Mouse (Mus musculus) forebrain, embryonic 14.5 days (tissue): ENCODE results near the gene Vav3. TPM values are rescaled to one million over a fixed set of nuclear protein-coding genes. Genes with fewer than 3 reads are reported as not detected.

Source experiments
- ATAC-seq: fragments of 200-750 bp; cut with Nextera tagmentation; 2 replicates; pipeline ENCODE4 v1.8.0; 2017; ENCODE audit warnings: mild to moderate bottlenecking, moderate library complexity
- DNase-seq: peaks from one replicate; pipeline ENCODE4 v3.0.0-alpha.2; 2015; ENCODE audit warnings: low spot score
- H3K27ac ChIP-seq: fragments of 300-500 bp; sonication (generic); 2 replicates; pipeline ENCODE4 v1.5.1; 2014; ENCODE audit warnings: low read depth, mild to moderate bottlenecking, control low read depth, low read length, moderate library complexity
- H3K27me3 ChIP-seq: fragments of 300-500 bp; sonication (generic); replicated peaks from 2 replicates; pipeline ENCODE4 v1.6.1; 2014; ENCODE audit warnings: low read length, control low read depth, mixed read lengths; ENCODE audit not compliant: control insufficient read depth, insufficient read depth
- H3K36me3 ChIP-seq: fragments of 300-500 bp; sonication (generic); 2 replicates; pipeline ENCODE4 v1.6.1; 2014; ENCODE audit warnings: low read length, control low read depth; ENCODE audit not compliant: control insufficient read depth, insufficient read depth
- H3K4me1 ChIP-seq: fragments of 300-500 bp; sonication (generic); 2 replicates; pipeline ENCODE4 v1.6.1; 2014; ENCODE audit warnings: antibody characterized with exemption, low read length, control low read depth; ENCODE audit not compliant: control insufficient read depth, insufficient read depth
- H3K4me2 ChIP-seq: fragments of 300-500 bp; sonication (generic); 2 replicates; pipeline ENCODE4 v1.6.1; 2014; ENCODE audit warnings: mild to moderate bottlenecking, control low read depth, low read length
- H3K4me3 ChIP-seq: fragments of 300-500 bp; sonication (generic); 2 replicates; pipeline ENCODE4 v1.5.1; 2014; ENCODE audit warnings: low read depth, low read length, control low read depth
- H3K9ac ChIP-seq: fragments of 300-500 bp; sonication (generic); 2 replicates; pipeline ENCODE4 v1.6.1; 2014; ENCODE audit warnings: mild to moderate bottlenecking, low read length, control low read depth, moderate library complexity
- H3K9me3 ChIP-seq: fragments of 300-500 bp; sonication (generic); replicated peaks from 2 replicates; pipeline ENCODE4 v1.6.1; 2016; ENCODE audit warnings: low read length, control low read depth, mixed read lengths; ENCODE audit not compliant: control insufficient read depth
- WGBS: fragments of 180-500 bp; shearing (Covaris S2); extraction: QIAGEN DNeasy Blood & Tissue Kit; methylation state at CpG from one replicate; pipeline ENCODE4 v1.1.7; 2014; 5-methylcytosine and 5-hydroxymethylcytosine counted together
- polyA plus RNA-seq: library from polyadenylated mRNA; unstranded; fragments of >200 nt; fragmentation: Nextera tagmentation; extraction: Ambion mirVana; gene quantifications from 2 replicates; pipeline ENCODE4 v1.2.1, GENCODE M21; 2014

The Vav3 gene
- polyA plus RNA-seq, 1 experiment from 2014 or later = 7.5 TPM

- H3K9ac ChIP-seq = no peak overlapping the region
- H3K36me3 ChIP-seq = no peaks in the 10 kb centered on the region
- no peak for DNase-seq
- no peaks in the 10 kb centered on the region for H3K27me3 ChIP-seq
- H3K4me2 ChIP-seq = no peak overlapping the region
- WGBS = 57% methylated on average over 3 of the region's 3 CpGs
- H3K4me3 ChIP-seq = no peak overlapping the region
- H3K9me3 ChIP-seq = no peaks in the 10 kb centered on the region
- no peaks in the 10 kb centered on the region for H3K4me1 ChIP-seq
- ATAC-seq = no peak
- H3K27ac ChIP-seq = no peak overlapping the region
These were observed 129.0 kb downstream of the Vav3 start for GRCm38 (mm10) chr3:109469465-109469864.

- Histone ChIP-seq H3K4me1 (no peaks in the 10 kb centered on the region), H3K9ac (no peak overlapping the region), H3K4me3 (no peak overlapping the region), H3K9me3 (no peaks in the 10 kb centered on the region), H3K27me3 (no peaks in the 10 kb centered on the region), H3K4me2 (no peak overlapping the region), H3K36me3 (no peaks in the 10 kb centered on the region), H3K27ac (no peak overlapping the region)
- ATAC-seq = no peak
- WGBS = 82% methylated on average over 1 of the region's 1 CpGs
- no peak for DNase-seq
These were observed 130.3 kb downstream of the Vav3 start for GRCm38 (mm10) chr3:109470651-109471255.

- Histone ChIP-seq H3K4me2 (no peak overlapping the region), H3K27ac (no peak overlapping the region), H3K9ac (no peak overlapping the region), H3K4me3 (no peak overlapping the region), H3K9me3 (no peaks in the 10 kb centered on the region), H3K36me3 (no peaks in the 10 kb centered on the region), H3K27me3 (no peaks in the 10 kb centered on the region), H3K4me1 (no peaks in the 10 kb centered on the region)
- WGBS = 86% methylated on average over 8 of the region's 8 CpGs
- ATAC-seq (no peak), DNase-seq (no peak)
These were observed 136.1 kb downstream of the Vav3 start for GRCm38 (mm10) chr3:109476521-109476920.

GRCm38 (mm10) chr3:109478297-109478696, 137.8 kb downstream of the Vav3 start:
- no peak overlapping the region for H3K27ac ChIP-seq
- DNase-seq (no peak), ATAC-seq (no peak)
- H3K9ac ChIP-seq = no peak overlapping the region
- no peaks in the 10 kb centered on the region for H3K36me3 ChIP-seq
- no peaks in the 10 kb centered on the region for H3K9me3 ChIP-seq
- H3K4me2 ChIP-seq = no peak overlapping the region
- no peak overlapping the region for H3K4me3 ChIP-seq
- H3K27me3 ChIP-seq = no peaks in the 10 kb centered on the region
- 88% methylated on average over 4 of the region's 4 CpGs for WGBS
- no peaks in the 10 kb centered on the region for H3K4me1 ChIP-seq

GRCm38 (mm10) chr3:109480625-109481024, 140.2 kb downstream of the Vav3 start:
- Histone ChIP-seq H3K9ac (no peak overlapping the region), H3K27ac (no peak overlapping the region), H3K9me3 (no peaks in the 10 kb centered on the region), H3K36me3 (no peaks in the 10 kb centered on the region), H3K4me3 (no peak overlapping the region), H3K4me2 (no peak overlapping the region), H3K27me3 (no peaks in the 10 kb centered on the region), H3K4me1 (no peaks in the 10 kb centered on the region)
- WGBS = 85% methylated on average over 2 of the region's 2 CpGs
- ATAC-seq (no peak), DNase-seq (no peak)

- Histone ChIP-seq H3K9me3 (no peaks in the 10 kb centered on the region), H3K4me1 (0 out of 2 replicates have a peak, but pooled peaks cover 4% of the 10 kb centered on the region), H3K4me3 (no peak overlapping the region), H3K9ac (no peak overlapping the region), H3K4me2 (no peak overlapping the region), H3K27me3 (no peaks in the 10 kb centered on the region), H3K27ac (no peak overlapping the region), H3K36me3 (no peaks in the 10 kb centered on the region)
- ATAC-seq = no peak
- DNase-seq = no peak
- WGBS = 80% methylated on average over 3 of the region's 3 CpGs
These were observed 146.3 kb downstream of the Vav3 start for GRCm38 (mm10) chr3:109486786-109487185.

- Histone ChIP-seq H3K9ac (no peak overlapping the region), H3K4me1 (0 out of 2 replicates have a peak, but pooled peaks cover 4% of the 10 kb centered on the region), H3K36me3 (no peaks in the 10 kb centered on the region), H3K9me3 (no peaks in the 10 kb centered on the region), H3K4me2 (no peak overlapping the region), H3K27ac (no peak overlapping the region), H3K4me3 (no peak overlapping the region), H3K27me3 (no peaks in the 10 kb centered on the region)
- ATAC-seq (no peak), DNase-seq (no peak)
- 94% methylated on average over 4 of the region's 4 CpGs for WGBS
These were observed 147.4 kb downstream of the Vav3 start for GRCm38 (mm10) chr3:109487823-109488222.

GRCm38 (mm10) chr3:109488750-109489171, 148.3 kb downstream of the Vav3 start:
- Histone ChIP-seq H3K9ac (no peak overlapping the region), H3K4me1 (0 out of 2 replicates have a peak, but pooled peaks cover 4% of the 10 kb centered on the region), H3K36me3 (no peaks in the 10 kb centered on the region), H3K4me2 (no peak overlapping the region), H3K27ac (no peak overlapping the region), H3K9me3 (no peaks in the 10 kb centered on the region), H3K4me3 (no peak overlapping the region), H3K27me3 (no peaks in the 10 kb centered on the region)
- peak; percentile 46 for DNase-seq
- peak; percentile 40 for ATAC-seq
- 12% methylated on average over 4 of the region's 4 CpGs for WGBS

GRCm38 (mm10) chr3:109490561-109491296, 150.3 kb downstream of the Vav3 start:
- WGBS = 53% methylated on average over 11 of the region's 11 CpGs
- ATAC-seq = no peak
- DNase-seq = no peak

More at GRCm38 (mm10) chr3:109490561-109491296, 150.3 kb downstream of the Vav3 start:
- no peaks in the 10 kb centered on the region for H3K36me3 ChIP-seq
- H3K4me2 ChIP-seq = no peak overlapping the region
- no peaks in the 10 kb centered on the region for H3K9me3 ChIP-seq
- 0 out of 2 replicates have a peak, but pooled peaks cover 4% of the 10 kb centered on the region for H3K4me1 ChIP-seq
- H3K4me3 ChIP-seq = no peak overlapping the region
- H3K27ac ChIP-seq = no peak overlapping the region
- H3K9ac ChIP-seq = no peak overlapping the region
- no peaks in the 10 kb centered on the region for H3K27me3 ChIP-seq
